Mouse (Mus musculus) cerebellum, adult 11 months (tissue): ENCODE data around the gene Gmeb1.
"Not testable (repeated sequence)": the region's sequence is repeated elsewhere in the genome, so short reads cannot be mapped to it uniquely, and the experiment has no call there.

ENCODE experiments used
- DNase-seq: peaks from one replicate; pipeline ENCODE4 v3.0.0; 2022

Gene Gmeb1

GRCm38 (mm10) chr4:132273166-132273565 is 11.8 kb upstream of the Gmeb1 start:
- no peak for DNase-seq

- DNase-seq = peak; percentile 73
Measured at GRCm38 (mm10) chr4:132269740-132270560, 8.5 kb upstream of the Gmeb1 start.

- DNase-seq = no peak
Measured at GRCm38 (mm10) chr4:132268871-132269739, 7.7 kb upstream of the Gmeb1 start.

GRCm38 (mm10) chr4:132266835-132267349 is 5.5 kb upstream of the Gmeb1 start:
- no peak for DNase-seq

GRCm38 (mm10) chr4:132263313-132263712 is 1.9 kb upstream of the Gmeb1 start:
- DNase-seq = no peak

GRCm38 (mm10) chr4:132262358-132262616 is 885 bp upstream of the Gmeb1 start:
- no peak for DNase-seq

GRCm38 (mm10) chr4:132260404-132261379 is 710 bp downstream of the Gmeb1 start:
- DNase-seq = no peak

GRCm38 (mm10) chr4:132259248-132259647 is 2.2 kb downstream of the Gmeb1 start:
- no peak for DNase-seq

- no peak for DNase-seq
Measured at GRCm38 (mm10) chr4:132256384-132256783, 5.0 kb downstream of the Gmeb1 start.

GRCm38 (mm10) chr4:132254986-132255385 is 6.4 kb downstream of the Gmeb1 start:
- no peak for DNase-seq

- DNase-seq = no peak
Measured at GRCm38 (mm10) chr4:132253622-132254021, 7.8 kb downstream of the Gmeb1 start.

GRCm38 (mm10) chr4:132253128-132253527 is 8.3 kb downstream of the Gmeb1 start:
- no peak for DNase-seq

GRCm38 (mm10) chr4:132251596-132251995 is 9.8 kb downstream of the Gmeb1 start:
- DNase-seq = no peak

GRCm38 (mm10) chr4:132247451-132247997 is 13.9 kb downstream of the Gmeb1 start:
- no peak for DNase-seq

GRCm38 (mm10) chr4:132245643-132246042 is 15.8 kb downstream of the Gmeb1 start:
- DNase-seq = no peak

GRCm38 (mm10) chr4:132241208-132241607 is 20.2 kb downstream of the Gmeb1 start:
- no peak for DNase-seq

- DNase-seq = no peak
Measured at GRCm38 (mm10) chr4:132240367-132240766, 21.0 kb downstream of the Gmeb1 start.

- no peak for DNase-seq
Measured at GRCm38 (mm10) chr4:132238356-132238755, 23.0 kb downstream of the Gmeb1 start.

GRCm38 (mm10) chr4:132234710-132235109 is 26.7 kb downstream of the Gmeb1 start:
- no peak for DNase-seq

GRCm38 (mm10) chr4:132230422-132230821 is 31.0 kb downstream of the Gmeb1 start:
- no peak for DNase-seq

- DNase-seq = not testable (repeated sequence)
Measured at GRCm38 (mm10) chr4:132222001-132222400, 39.4 kb downstream of the Gmeb1 start.

GRCm38 (mm10) chr4:132218439-132218838 is 43.0 kb downstream of the Gmeb1 start:
- DNase-seq = not testable (repeated sequence)
